Mouse (Mus musculus): ENCODE measurements around the gene Hist2h4. TPM values are rescaled to one million over a fixed set of nuclear protein-coding genes. Genes with fewer than 3 reads are reported as not detected.
"Not testable (repeated sequence)": the region's sequence is repeated elsewhere in the genome, so short reads cannot be mapped to it uniquely, and the experiment has no call there.

Gene Hist2h4
- polyA plus RNA-seq, 1 experiment from 2014 or later = 8.5 TPM

DNA sequence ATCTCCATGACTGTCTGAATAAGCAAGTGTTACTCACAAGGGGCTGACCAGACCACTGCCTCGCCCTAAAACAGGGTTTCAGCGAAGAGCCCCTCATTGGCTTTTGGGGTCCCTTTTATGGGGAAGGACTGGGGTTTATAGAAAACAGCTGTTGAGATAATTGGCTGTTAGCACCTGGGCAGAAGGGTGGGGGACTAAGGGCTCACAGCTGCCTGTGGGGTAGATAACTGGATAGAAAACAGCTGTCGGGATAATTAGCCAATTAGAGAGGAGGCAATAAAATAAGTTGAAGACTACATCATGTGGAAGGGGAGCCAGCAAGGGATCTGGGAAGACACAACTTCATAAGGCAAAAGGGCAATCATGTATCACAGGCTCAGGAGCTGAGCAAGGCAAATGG is 12.2 kb downstream of the Hist2h4 start:
- Histone ChIP-seq H3K9me3 (no peaks in the 10 kb centered on the region), H3K9ac (no peak overlapping the region), H3K4me3 (no peak overlapping the region), H3K36me3 (no peaks in the 10 kb centered on the region), H3K4me1 (peaks cover 13% of the 10 kb centered on the region; the same call in 1 of the 2 replicates), H3K4me2 (replicated peaks) (no peak overlapping the region), H3K27ac (no peak overlapping the region), H3K27me3 (replicated peaks) (no peaks in the 10 kb centered on the region)
- 65% methylated on average over 3 of the region's 3 CpGs for WGBS
- ATAC-seq (ENCODE audit: low FRiP score, low read depth) = no peak

DNA sequence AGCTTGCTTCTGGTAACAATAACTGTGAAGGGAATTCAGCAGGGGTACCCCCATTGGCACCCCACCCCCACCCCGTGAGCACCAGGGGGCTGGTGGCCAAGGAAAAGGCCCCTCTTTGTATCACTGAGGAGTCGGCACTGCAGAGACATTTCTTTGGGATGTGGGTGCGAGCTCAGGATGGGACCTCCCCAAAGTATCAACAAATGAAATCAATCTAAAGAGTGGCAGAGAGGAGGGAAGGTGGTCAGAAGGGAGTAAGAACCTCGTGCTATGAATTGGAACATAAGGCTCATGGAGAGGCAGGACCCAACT is 14.1 kb downstream of the Hist2h4 start:
- peaks cover 18% of the 10 kb centered on the region for H3K4me1 ChIP-seq
- H3K27me3 ChIP-seq (replicated peaks) = no peaks in the 10 kb centered on the region
- peak overlapping the region; percentile 58; the same call in 1 of the 2 replicates for H3K4me2 ChIP-seq (replicated peaks)
- H3K36me3 ChIP-seq = no peaks in the 10 kb centered on the region
- H3K4me3 ChIP-seq = no peak overlapping the region
- no peak overlapping the region for H3K27ac ChIP-seq
- H3K9ac ChIP-seq = no peak overlapping the region
- no peak for ATAC-seq (ENCODE audit: low FRiP score, low read depth)
- no peaks in the 10 kb centered on the region for H3K9me3 ChIP-seq
- WGBS = 53% methylated on average over 4 of the region's 4 CpGs

DNA sequence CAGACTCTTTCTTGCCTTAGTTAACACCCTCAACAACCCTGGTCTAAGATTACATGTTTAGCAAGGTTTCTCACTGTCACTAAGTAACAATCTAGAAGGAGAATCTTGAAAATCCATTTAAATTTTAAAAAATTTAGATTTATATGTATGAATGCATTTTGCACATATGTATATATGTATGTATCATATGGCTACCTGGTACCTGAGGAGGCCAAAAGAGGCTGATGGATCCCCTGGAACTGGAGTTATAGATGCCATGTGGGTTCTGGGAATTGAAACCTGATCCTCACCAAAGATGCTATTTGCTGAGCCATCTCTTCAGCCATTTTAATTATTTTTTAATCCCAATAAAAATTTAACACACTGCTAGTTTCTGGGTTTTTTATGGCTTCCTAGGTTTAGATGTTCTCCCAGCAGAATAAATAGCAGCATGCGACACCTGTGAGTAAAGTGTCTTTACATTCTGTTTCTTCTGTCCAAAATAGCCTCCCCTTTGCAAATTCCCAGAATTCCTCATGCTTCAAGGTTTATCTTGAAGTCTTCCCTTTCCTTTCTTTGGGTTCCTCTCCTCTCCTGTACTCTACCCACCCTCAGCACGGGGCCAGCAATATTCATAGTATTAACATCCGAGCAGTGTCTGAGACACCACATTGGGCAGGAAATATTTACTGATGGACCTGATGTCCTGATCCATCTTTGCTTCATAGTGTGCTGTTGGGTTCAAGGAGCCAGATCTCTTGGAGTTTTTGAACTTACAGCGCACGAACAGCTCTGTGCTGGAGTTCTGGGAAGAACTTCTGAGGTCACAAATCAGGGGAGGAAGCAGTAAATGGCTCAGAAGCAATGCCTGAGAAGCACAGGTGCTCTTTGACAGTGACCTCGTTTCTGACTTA is 14.7 kb downstream of the Hist2h4 start:
- no peaks in the 10 kb centered on the region for H3K36me3 ChIP-seq
- 0 out of 2 replicates have a peak overlapping the region, but pooled peaks have one; percentile 7 for H3K4me3 ChIP-seq
- H3K27me3 ChIP-seq (replicated peaks) = no peaks in the 10 kb centered on the region
- H3K9me3 ChIP-seq = no peaks in the 10 kb centered on the region
- WGBS = 46% methylated on average over 6 of the region's 6 CpGs
- no peak for ATAC-seq (ENCODE audit: low FRiP score, low read depth)
- peak overlapping the region; percentile 58 for H3K4me2 ChIP-seq (replicated peaks)
- H3K9ac ChIP-seq = no peak overlapping the region
- H3K4me1 ChIP-seq = peaks cover 18% of the 10 kb centered on the region
- H3K27ac ChIP-seq = no peak overlapping the region

DNA sequence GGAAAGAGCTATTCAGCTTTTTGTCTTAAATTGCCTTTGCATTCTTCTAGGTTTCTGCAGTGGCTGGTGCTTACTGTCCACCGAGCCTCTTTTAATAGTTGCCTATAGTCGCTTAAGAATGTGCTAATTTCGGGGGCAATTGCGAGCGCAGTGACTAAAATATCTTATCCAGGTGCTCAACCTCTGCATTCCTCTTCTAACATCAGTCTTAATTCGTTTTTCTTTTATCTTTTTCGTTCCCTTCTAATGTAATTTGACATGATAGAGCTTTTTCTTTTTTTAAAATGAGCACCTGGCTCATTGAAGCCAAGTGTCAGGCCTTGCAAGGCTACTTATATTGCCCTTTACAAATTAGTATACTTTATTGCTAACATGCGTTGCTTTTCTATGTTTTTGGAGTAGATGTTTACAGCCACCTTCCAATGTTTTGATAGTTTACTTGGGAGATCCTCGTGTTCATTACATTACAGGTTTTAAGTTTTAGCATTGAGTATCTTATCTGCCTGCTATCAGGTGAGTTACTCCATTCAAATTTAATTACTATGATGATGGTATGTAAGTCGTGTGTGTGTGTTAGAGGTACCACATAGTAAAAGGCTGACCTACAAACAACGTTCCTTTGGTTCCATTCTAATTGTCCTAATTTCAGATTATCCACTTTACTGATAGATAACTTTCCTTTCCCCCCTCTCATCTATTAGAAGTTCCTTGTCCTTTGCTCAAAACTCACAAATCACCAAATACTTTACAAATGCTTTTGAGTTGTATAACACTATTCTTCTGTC is 15.6 kb downstream of the Hist2h4 start:
- peaks cover 18% of the 10 kb centered on the region for H3K4me1 ChIP-seq
- peak overlapping the region; percentile 59 for H3K9ac ChIP-seq
- H3K27ac ChIP-seq = no peak overlapping the region
- peak overlapping the region; percentile 58 for H3K4me2 ChIP-seq (replicated peaks)
- H3K27me3 ChIP-seq (replicated peaks) = no peaks in the 10 kb centered on the region
- 3% methylated on average over 11 of the region's 11 CpGs for WGBS
- H3K9me3 ChIP-seq = no peaks in the 10 kb centered on the region
- no peaks in the 10 kb centered on the region for H3K36me3 ChIP-seq
- H3K4me3 ChIP-seq = peak overlapping the region; percentile 34
- ATAC-seq (ENCODE audit: low FRiP score, low read depth) = no peak

DNA sequence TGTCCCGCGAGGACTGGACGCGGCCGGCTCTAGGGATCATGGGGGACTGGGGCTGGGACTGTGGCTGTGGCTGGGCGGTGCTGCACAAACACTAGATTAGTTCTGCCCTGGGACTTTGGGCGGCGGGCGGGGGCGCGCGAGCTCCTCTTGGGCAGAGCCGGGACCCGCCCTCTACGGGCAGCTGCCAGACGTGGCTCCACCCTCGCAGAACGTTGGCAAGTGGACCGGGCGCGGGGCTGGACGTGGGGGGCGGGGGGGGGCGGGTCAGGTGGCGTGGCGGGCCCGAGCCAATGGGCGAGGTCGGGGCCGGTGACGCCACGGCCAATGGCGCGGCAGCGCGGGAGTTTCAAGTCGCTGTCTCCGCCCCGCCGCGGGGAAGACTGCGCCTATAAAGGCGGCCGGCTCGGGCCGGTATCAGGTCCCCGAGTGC is 16.7 kb downstream of the Hist2h4 start, which contains the start of gene Hist2h3c1:
Hist2h3c1 (plus strand) TSS at position 259 of the 430 bp plus-strand sequence.
- Histone ChIP-seq H3K4me1 (peaks cover 18% of the 10 kb centered on the region), H3K4me2 (replicated peaks) (peak within 1 kb of the TSS; percentile 58), H3K4me3 (peak within 1 kb of the TSS; percentile 34), H3K9ac (peak within 1 kb of the TSS; percentile 59)
- not testable (repeated sequence) for H3K27ac ChIP-seq; H3K27me3 ChIP-seq (replicated peaks); H3K9me3 ChIP-seq; H3K36me3 ChIP-seq
- peak; percentile 90 for ATAC-seq (ENCODE audit: low FRiP score, low read depth)
- 0% methylated on average over 10 of the region's 47 CpGs for WGBS

DNA sequence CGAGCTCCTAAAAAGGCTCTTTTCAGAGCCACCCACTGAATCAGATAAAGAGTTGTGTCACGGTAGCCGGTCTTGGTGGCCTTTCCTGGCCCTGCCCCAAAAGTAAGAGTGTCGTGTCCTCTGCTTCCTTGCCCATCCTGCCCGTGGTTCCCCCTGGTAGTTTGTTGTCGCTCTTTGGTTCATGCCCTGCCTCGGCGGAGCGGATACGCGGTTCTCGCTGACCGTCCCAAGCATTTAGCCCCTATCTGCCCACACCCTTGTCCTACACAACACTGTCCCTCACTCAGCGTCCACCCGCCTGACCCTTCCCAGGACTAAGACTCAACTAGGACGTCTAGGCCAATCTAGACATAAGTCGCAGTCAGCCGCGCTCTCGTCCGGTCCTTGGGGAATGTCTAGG is 17.1 kb downstream of the Hist2h4 start:
- WGBS = 0% methylated on average over 10 of the region's 21 CpGs

DNA sequence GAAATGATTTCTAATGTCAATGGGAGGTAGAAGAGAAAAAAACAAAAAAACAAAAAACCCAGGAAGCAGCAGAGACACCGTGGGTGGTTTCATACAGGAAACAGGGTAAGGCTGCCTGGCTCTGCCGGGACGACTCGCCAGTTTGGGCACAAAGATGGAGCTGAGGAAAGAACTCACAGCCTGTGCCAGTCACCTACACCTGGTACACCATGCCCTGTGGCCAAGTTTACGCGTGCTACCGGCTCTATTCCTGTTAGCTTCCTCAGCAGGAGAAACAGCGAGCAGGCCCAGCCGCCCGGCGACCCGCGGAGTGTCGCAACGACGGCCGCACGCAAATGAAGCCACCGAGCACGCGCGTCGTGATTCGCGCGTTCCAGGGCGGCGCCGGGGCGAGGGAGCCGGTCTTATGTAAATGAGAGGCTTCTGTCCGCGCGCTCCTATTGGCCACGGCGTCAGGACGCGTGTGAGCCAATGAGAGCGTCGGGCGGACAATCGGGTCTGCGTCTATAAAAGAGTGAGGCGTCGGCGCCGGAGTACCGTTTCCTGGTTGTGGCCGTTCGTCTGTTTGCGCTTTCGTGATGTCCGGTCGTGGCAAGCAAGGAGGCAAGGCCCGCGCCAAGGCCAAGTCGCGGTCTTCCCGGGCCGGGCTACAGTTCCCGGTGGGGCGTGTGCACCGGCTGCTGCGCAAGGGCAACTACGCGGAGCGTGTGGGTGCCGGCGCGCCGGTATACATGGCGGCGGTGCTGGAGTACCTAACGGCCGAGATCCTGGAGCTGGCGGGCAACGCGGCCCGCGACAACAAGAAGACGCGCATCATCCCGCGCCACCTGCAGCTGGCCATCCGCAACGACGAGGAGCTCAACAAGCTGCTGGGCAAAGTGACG is 17.9 kb downstream of the Hist2h4 start, which contains the start of gene Hist2h2aa1:
Hist2h2aa1 (plus strand) TSS at position 495 of the 884 bp plus-strand sequence.
- H3K36me3 ChIP-seq; H3K27me3 ChIP-seq (replicated peaks); H3K9me3 ChIP-seq: not testable (repeated sequence)
- H3K9ac ChIP-seq = peak within 1 kb of the TSS; percentile 68
- H3K4me3 ChIP-seq = peak within 1 kb of the TSS; percentile 41
- H3K27ac ChIP-seq = peak within 1 kb of the TSS; percentile 92
- H3K4me2 ChIP-seq (replicated peaks) = peak within 1 kb of the TSS; percentile 64
- H3K4me1 ChIP-seq = peaks cover 18% of the 10 kb centered on the region
- WGBS = under 1% methylated on average over 46 of the region's 88 CpGs
- ATAC-seq (ENCODE audit: low FRiP score, low read depth) = peak; percentile 80

More for the DNA sequence above, 17.1 kb downstream of the Hist2h4 start:
- H3K27me3 ChIP-seq (replicated peaks); H3K9ac ChIP-seq; H3K36me3 ChIP-seq; H3K27ac ChIP-seq; ATAC-seq (ENCODE audit: low FRiP score, low read depth); H3K9me3 ChIP-seq: not testable (repeated sequence)
- Histone ChIP-seq H3K4me3 (peak overlapping the region; percentile 31; the same call in 1 of the 2 replicates), H3K4me2 (replicated peaks) (peak overlapping the region; percentile 47), H3K4me1 (peaks cover 18% of the 10 kb centered on the region)

DNA sequence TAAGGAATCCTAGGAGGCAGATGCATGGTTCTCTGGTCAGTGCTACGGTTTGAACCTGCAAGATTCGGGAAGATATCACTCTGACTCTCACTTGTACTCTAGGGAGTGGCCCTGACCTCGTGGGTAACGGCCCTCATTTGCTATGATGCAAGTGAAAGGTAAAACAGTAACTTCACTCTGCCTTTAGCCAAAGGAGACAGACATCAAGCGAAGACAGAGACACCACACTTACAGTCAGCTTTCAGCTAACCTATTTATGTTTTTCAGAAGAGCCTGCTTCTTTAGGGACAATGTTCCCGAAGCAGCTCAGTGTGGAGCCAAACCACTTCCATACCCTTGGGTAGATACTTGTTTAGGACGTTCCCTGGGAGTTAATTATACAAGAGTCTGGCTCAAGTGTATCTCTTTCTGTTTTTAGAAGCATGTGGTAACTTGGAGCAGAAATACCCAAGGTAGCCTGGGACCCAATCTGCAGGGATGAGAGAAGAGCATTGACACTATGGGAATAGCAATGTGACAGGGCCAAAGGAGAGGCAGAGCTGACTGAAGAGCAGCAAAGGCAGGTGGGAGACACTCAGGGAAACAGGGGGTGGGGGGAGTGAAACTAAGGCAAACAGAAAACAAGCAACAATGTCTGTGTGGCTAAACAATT is 19.1 kb downstream of the Hist2h4 start:
- peak overlapping the region; percentile 68; the same call in 1 of the 2 replicates for H3K9ac ChIP-seq
- H3K27me3 ChIP-seq (replicated peaks) = no peaks in the 10 kb centered on the region
- 80% methylated on average over 7 of the region's 7 CpGs for WGBS
- H3K4me1 ChIP-seq = peaks cover 16% of the 10 kb centered on the region
- no peak for ATAC-seq (ENCODE audit: low FRiP score, low read depth)
- peak overlapping the region; percentile 64 for H3K4me2 ChIP-seq (replicated peaks)
- H3K9me3 ChIP-seq = no peaks in the 10 kb centered on the region
- peak overlapping the region; percentile 92; the same call in 1 of the 2 replicates for H3K27ac ChIP-seq
- no peaks in the 10 kb centered on the region for H3K36me3 ChIP-seq
- H3K4me3 ChIP-seq = no peak overlapping the region

DNA sequence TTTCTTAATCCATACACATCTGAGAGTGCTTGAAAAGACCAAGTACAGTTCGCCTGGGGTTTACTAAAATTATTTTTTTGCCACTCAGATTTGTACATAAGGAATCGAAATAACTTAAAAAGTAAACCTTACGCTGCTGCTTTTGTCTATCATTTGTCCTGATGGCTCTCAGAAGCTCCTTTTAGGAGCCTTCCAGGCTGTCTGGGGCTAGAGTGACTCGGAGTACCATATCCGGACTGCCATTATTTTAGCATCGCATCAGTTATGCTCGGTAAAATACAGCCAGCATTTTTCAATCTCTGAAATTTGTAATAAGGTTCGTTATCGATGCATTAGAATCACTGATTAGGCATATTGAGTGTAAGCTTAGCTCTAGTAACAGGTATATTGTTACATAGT is 22.3 kb downstream of the Hist2h4 start:
- no peaks in the 10 kb centered on the region for H3K36me3 ChIP-seq
- no peak overlapping the region for H3K27ac ChIP-seq
- H3K9me3 ChIP-seq = no peaks in the 10 kb centered on the region
- H3K27me3 ChIP-seq (replicated peaks) = no peaks in the 10 kb centered on the region
- WGBS = 75% methylated on average over 9 of the region's 9 CpGs
- peaks cover 19% of the 10 kb centered on the region for H3K4me1 ChIP-seq
- peak overlapping the region; percentile 46 for H3K4me2 ChIP-seq (replicated peaks)
- no peak overlapping the region for H3K4me3 ChIP-seq
- ATAC-seq (ENCODE audit: low FRiP score, low read depth) = no peak
- no peak overlapping the region for H3K9ac ChIP-seq

DNA sequence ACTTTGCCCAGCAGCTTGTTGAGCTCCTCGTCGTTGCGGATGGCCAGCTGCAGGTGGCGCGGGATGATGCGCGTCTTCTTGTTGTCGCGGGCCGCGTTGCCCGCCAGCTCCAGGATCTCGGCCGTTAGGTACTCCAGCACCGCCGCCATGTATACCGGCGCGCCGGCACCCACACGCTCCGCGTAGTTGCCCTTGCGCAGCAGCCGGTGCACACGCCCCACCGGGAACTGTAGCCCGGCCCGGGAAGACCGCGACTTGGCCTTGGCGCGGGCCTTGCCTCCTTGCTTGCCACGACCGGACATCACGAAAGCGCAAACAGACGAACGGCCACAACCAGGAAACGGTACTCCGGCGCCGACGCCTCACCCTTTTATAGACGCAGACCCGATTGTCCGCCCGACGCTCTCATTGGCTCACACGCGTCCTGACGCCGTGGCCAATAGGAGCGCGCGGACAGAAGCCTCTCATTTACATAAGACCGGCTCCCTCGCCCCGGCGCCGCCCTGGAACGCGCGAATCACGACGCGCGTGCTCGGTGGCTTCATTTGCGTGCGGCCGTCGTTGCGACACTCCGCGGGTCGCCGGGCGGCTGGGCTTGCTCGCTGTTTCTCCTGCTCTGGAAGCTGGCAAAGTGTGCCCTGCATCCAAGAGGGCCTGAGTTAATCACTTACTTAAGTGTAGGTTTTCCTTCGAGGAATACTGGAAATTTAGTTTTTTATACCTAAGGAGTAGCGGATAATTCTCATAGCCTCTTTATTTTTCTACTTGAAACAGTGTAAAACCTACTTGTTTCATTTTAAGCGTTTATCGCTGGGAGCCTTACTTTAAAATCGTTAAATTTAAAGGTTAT is 22.9 kb downstream of the Hist2h4 start, which contains the start of gene Hist2h2aa2:
Hist2h2aa2 (minus strand) TSS at position 328 of the 850 bp plus-strand sequence.
- not testable (repeated sequence) for H3K27me3 ChIP-seq (replicated peaks); H3K9me3 ChIP-seq; H3K27ac ChIP-seq; H3K36me3 ChIP-seq
- H3K9ac ChIP-seq = 0 out of 2 replicates have a peak within 1 kb of the TSS, but pooled peaks have one; percentile 44
- peak; percentile 77 for ATAC-seq (ENCODE audit: low FRiP score, low read depth)
- 4% methylated on average over 42 of the region's 85 CpGs for WGBS
- peaks cover 19% of the 10 kb centered on the region for H3K4me1 ChIP-seq
- peak within 1 kb of the TSS; percentile 31; the same call in 1 of the 2 replicates for H3K4me3 ChIP-seq
- peak within 1 kb of the TSS; percentile 50 for H3K4me2 ChIP-seq (replicated peaks)

Data from neural tube, embryonic 12.5 days (tissue).